ENCODE assay signal across 8 mouse cellular contexts in genomic region chr17:26041111-26041802, GRCm38 (mm10). TPM values are rescaled to one million over a fixed set of nuclear protein-coding genes. Genes with fewer than 3 reads are reported as not detected.
DNase-seq lines count a peak whose midpoint lies in the region; ATAC-seq and TF ChIP-seq lines count a peak whose summit lies in the region.
"Had no signal": no experiment of that assay in that cellular context is flagged by ENCODE, and none has a peak within 500 bp of the region (broad histone marks: within the 10 kb centered on the region; RNA-seq: fewer than 3 reads in every experiment).

No protein-coding gene starts in this region.

- WGBS in embryonic facial prominence, embryonic 14.5 days: 57% methylated on average over 9 of the region's 9 CpGs
- WGBS in intestine, embryonic 16.5 days: 40% methylated on average over 9 of the region's 9 CpGs
- WGBS in liver, embryonic 14.5 days (ENCODE audit: insufficient replicate concordance): 37% methylated on average over 9 of the region's 9 CpGs

- peaks cover 4% of the 10 kb centered on the region for H3K79me3 ChIP-seq in C2C12 (ENCODE audit: low read depth)

- H3K4me1 ChIP-seq in embryonic facial prominence, embryonic 14.5 days (ENCODE audit: control insufficient read depth, insufficient read depth, low read length): 0 out of 2 replicates have a peak, but pooled peaks cover 3% of the 10 kb centered on the region
- no peaks in the 10 kb centered on the region for H3K4me1 ChIP-seq in intestine, embryonic 16.5 days (ENCODE audit: control insufficient read depth, insufficient read depth, low read length)
- no peaks in the 10 kb centered on the region for H3K4me1 ChIP-seq in liver, embryonic 14.5 days (replicated peaks; ENCODE audit: control insufficient read depth in 2 of 2, insufficient read depth in 2 of 2, low read length in 1 of 2)
- H3K4me1 ChIP-seq: liver, embryonic 15.5 days had no signal

- peak; percentile 59; the same call in 1 of the 2 replicates for ATAC-seq in embryonic facial prominence, embryonic 14.5 days (ENCODE audit: low read depth)
- peak; percentile 65 for ATAC-seq in intestine, embryonic 16.5 days
- ATAC-seq in liver, embryonic 14.5 days (ENCODE audit: insufficient read depth): no peak

- H3K4me3 ChIP-seq in C2C12 (ENCODE audit: insufficient read depth, poor library complexity, severe bottlenecking): no peak overlapping the region
- H3K4me3 ChIP-seq in embryonic facial prominence, embryonic 14.5 days (ENCODE audit: low read depth, low read length): no peak overlapping the region
- H3K4me3 ChIP-seq in intestine, embryonic 16.5 days (ENCODE audit: low read length): no peak overlapping the region
- no peak overlapping the region for H3K4me3 ChIP-seq in liver, embryonic 14.5 days (ENCODE audit: insufficient read depth in 1 of 2, low read depth in 2 of 2, low read length in 2 of 2)
- H3K4me3 ChIP-seq: liver, embryonic 15.5 days had no signal

- no peak for TF ChIP-seq EP300 in liver, embryonic 14.5 days (IDR thresholded peaks at IDR 0.05; ENCODE audit: low read depth)

- DNase-seq in 416B (ENCODE audit: low read depth): peak; percentile 82
- peak; percentile 14 to 19 for DNase-seq in adrenal gland, postnatal 4 days (ENCODE audit: low spot score in 2 of 2)
- DNase-seq in embryonic facial prominence, embryonic 14.5 days (ENCODE audit: low spot score): peak; percentile 72
- peak; percentile 28 to 36 (median 32) for DNase-seq in liver, embryonic 14.5 days (ENCODE audit: low read depth in 3 of 3, low spot score in 3 of 3)
- peak; percentile 37 for DNase-seq in retina, postnatal 7 days (ENCODE audit: low read depth, low spot score)

- no peak overlapping the region for H3K4me2 ChIP-seq in embryonic facial prominence, embryonic 14.5 days (ENCODE audit: low read depth, low read length)
- H3K4me2 ChIP-seq in intestine, embryonic 16.5 days (ENCODE audit: low read depth, low read length): no peak overlapping the region
- no peak overlapping the region for H3K4me2 ChIP-seq in liver, embryonic 14.5 days (ENCODE audit: low read depth)
- H3K4me2 ChIP-seq: liver, embryonic 15.5 days had no signal

- H3ac ChIP-seq in C2C12 (ENCODE audit: control insufficient read depth, insufficient read length, low read depth): no peak overlapping the region

- H3K36me3 ChIP-seq in C2C12 (ENCODE audit: control insufficient read depth, insufficient read depth): no peaks in the 10 kb centered on the region
- peaks cover 3% of the 10 kb centered on the region; the same call in 1 of the 2 replicates for H3K36me3 ChIP-seq in embryonic facial prominence, embryonic 14.5 days (ENCODE audit: control insufficient read depth, insufficient read depth, low read length)
- H3K36me3 ChIP-seq in intestine, embryonic 16.5 days (ENCODE audit: control insufficient read depth, insufficient read depth, low read length): no peaks in the 10 kb centered on the region
- no peaks in the 10 kb centered on the region for H3K36me3 ChIP-seq in liver, embryonic 14.5 days (replicated peaks; ENCODE audit: control insufficient read depth, insufficient read depth, low read depth)
- H3K36me3 ChIP-seq: liver, embryonic 15.5 days had no signal

- no peak overlapping the region for H3K9ac ChIP-seq in embryonic facial prominence, embryonic 14.5 days (ENCODE audit: low read depth, low read length)
- H3K9ac ChIP-seq in intestine, embryonic 16.5 days (ENCODE audit: low read depth, low read length): no peak overlapping the region; the same call in 1 of the 2 replicates
- H3K9ac ChIP-seq in liver, embryonic 14.5 days (replicated peaks): no peak overlapping the region
- H3K9ac ChIP-seq: liver, embryonic 15.5 days had no signal

- H3K27ac ChIP-seq in embryonic facial prominence, embryonic 14.5 days (replicated peaks; ENCODE audit: low read depth, low read length): no peak overlapping the region
- H3K27ac ChIP-seq in intestine, embryonic 16.5 days (ENCODE audit: low read length): no peak overlapping the region
- no peak overlapping the region for H3K27ac ChIP-seq in liver, embryonic 14.5 days
- H3K27ac ChIP-seq: liver, embryonic 15.5 days had no signal

- peaks cover 35% of the 10 kb centered on the region for H3K79me2 ChIP-seq in C2C12 (ENCODE audit: control insufficient read depth, insufficient read depth)

- TF ChIP-seq CTCF in C2C12 (IDR thresholded peaks at IDR 0.05; ENCODE audit: control insufficient read depth, insufficient read depth, insufficient read length): peak; percentile 81
- TF ChIP-seq CTCF in liver, embryonic 14.5 days (IDR thresholded peaks at IDR 0.05; ENCODE audit: low read depth): peak; percentile 90

- no peaks in the 10 kb centered on the region for H3K9me3 ChIP-seq in embryonic facial prominence, embryonic 14.5 days (ENCODE audit: control insufficient read depth, low read length)
- H3K9me3 ChIP-seq in intestine, embryonic 16.5 days (ENCODE audit: control insufficient read depth, low read length): no peaks in the 10 kb centered on the region
- H3K9me3 ChIP-seq in liver, embryonic 14.5 days (ENCODE audit: control insufficient read depth, low read length): no peaks in the 10 kb centered on the region
- H3K9me3 ChIP-seq: liver, embryonic 15.5 days had no signal

- no peaks in the 10 kb centered on the region for H3K27me3 ChIP-seq in C2C12 (ENCODE audit: control insufficient read depth, insufficient read depth, insufficient read length)
- no peaks in the 10 kb centered on the region for H3K27me3 ChIP-seq in embryonic facial prominence, embryonic 14.5 days (replicated peaks; ENCODE audit: control insufficient read depth, insufficient read depth, low read length)
- H3K27me3 ChIP-seq in intestine, embryonic 16.5 days (replicated peaks; ENCODE audit: control insufficient read depth, insufficient read depth, low read length): no peaks in the 10 kb centered on the region
- no peaks in the 10 kb centered on the region; the same call in 1 of the 2 replicates for H3K27me3 ChIP-seq in liver, embryonic 14.5 days (ENCODE audit: control insufficient read depth, insufficient read depth, low read length)
- H3K27me3 ChIP-seq: liver, embryonic 15.5 days had no signal

TF ChIP-seq in C2C12, 6 proteins besides CTCF, POLR2A, EP300 and RAD21:
- TF ChIP-seq FOSL1 (IDR thresholded peaks at IDR 0.05; ENCODE audit: insufficient read depth, low read length, poor library complexity, severe bottlenecking) (no peak), MYOG (IDR thresholded peaks at IDR 0.05; ENCODE audit: control insufficient read depth, extremely low read depth, insufficient read length) (no peak), MAX (IDR thresholded peaks at IDR 0.05) (no peak), USF1 (IDR thresholded peaks at IDR 0.05; ENCODE audit: low read depth) (no peak), MYOD1 (IDR thresholded peaks at IDR 0.05; ENCODE audit: control insufficient read depth, insufficient read length, low read depth) (no peak), CEBPB (IDR thresholded peaks at IDR 0.05; ENCODE audit: low read depth) (no peak)

RNA-seq across cellular contexts. Expression of gene Rab11fip3, which starts 28.1 kb away (rescaled TPM):
- polyA plus RNA-seq in C2C12 (2012; fragmentation: generic; extraction: Trizol): 15.2 TPM
- total RNA-seq in adrenal gland, postnatal 4 days (2021): 10 to 100 TPM; 17.8 to 28.5 TPM
- 15.8 and 17.7 TPM in 2 replicates for polyA plus RNA-seq in embryonic facial prominence, embryonic 14.5 days (2014; fragmentation: Nextera tagmentation; extraction: Ambion mirVana)
- polyA plus RNA-seq in intestine, embryonic 16.5 days (2015; fragmentation: Nextera tagmentation; extraction: Ambion mirVana): 13.0 and 18.0 TPM in 2 replicates
- polyA plus RNA-seq in liver, embryonic 14.5 days (2012; rRNA removed): 2.1 and 2.3 TPM in 2 replicates
- polyA plus RNA-seq in liver, embryonic 14.5 days (2014; fragmentation: Nextera tagmentation; extraction: Ambion mirVana): 1.4 and 1.8 TPM in 2 replicates

RNA-seq across cellular contexts. Expression of gene Decr2, which starts 48.9 kb away (rescaled TPM):
- 3.9 TPM for polyA plus RNA-seq in C2C12 (2012; fragmentation: generic; extraction: Trizol)
- 10 to 100 TPM; 22.7 to 33.3 TPM for total RNA-seq in adrenal gland, postnatal 4 days (2021)
- 15.7 and 18.5 TPM in 2 replicates for polyA plus RNA-seq in embryonic facial prominence, embryonic 14.5 days (2014; fragmentation: Nextera tagmentation; extraction: Ambion mirVana)
- polyA plus RNA-seq in intestine, embryonic 16.5 days (2015; fragmentation: Nextera tagmentation; extraction: Ambion mirVana): 49.6 and 51.5 TPM in 2 replicates
- 6.2 and 6.8 TPM in 2 replicates for polyA plus RNA-seq in liver, embryonic 14.5 days (2012; rRNA removed)
- 5.5 and 6.5 TPM in 2 replicates for polyA plus RNA-seq in liver, embryonic 14.5 days (2014; fragmentation: Nextera tagmentation; extraction: Ambion mirVana)

RNA-seq across cellular contexts. Expression of gene Nme4, which starts 54.1 kb away (rescaled TPM):
- 34.0 TPM for polyA plus RNA-seq in C2C12 (2012; fragmentation: generic; extraction: Trizol)
- 10 to 100 TPM; 13.4 to 14.7 TPM for total RNA-seq in adrenal gland, postnatal 4 days (2021)
- polyA plus RNA-seq in embryonic facial prominence, embryonic 14.5 days (2014; fragmentation: Nextera tagmentation; extraction: Ambion mirVana): 77.2 and 92.4 TPM in 2 replicates
- polyA plus RNA-seq in intestine, embryonic 16.5 days (2015; fragmentation: Nextera tagmentation; extraction: Ambion mirVana): 92.1 and 97.1 TPM in 2 replicates
- 46.2 and 52.2 TPM in 2 replicates for polyA plus RNA-seq in liver, embryonic 14.5 days (2012; rRNA removed)
- polyA plus RNA-seq in liver, embryonic 14.5 days (2014; fragmentation: Nextera tagmentation; extraction: Ambion mirVana): 45.1 and 46.7 TPM in 2 replicates

RNA-seq across cellular contexts. Expression of gene Capn15, which starts 55.7 kb away (rescaled TPM):
- 10.6 TPM for polyA plus RNA-seq in C2C12 (2012; fragmentation: generic; extraction: Trizol)
- 10 to 100 TPM; 24.0 to 24.2 TPM for total RNA-seq in adrenal gland, postnatal 4 days (2021)
- 25.2 and 25.8 TPM in 2 replicates for polyA plus RNA-seq in embryonic facial prominence, embryonic 14.5 days (2014; fragmentation: Nextera tagmentation; extraction: Ambion mirVana)
- polyA plus RNA-seq in intestine, embryonic 16.5 days (2015; fragmentation: Nextera tagmentation; extraction: Ambion mirVana): 22.3 and 24.5 TPM in 2 replicates
- polyA plus RNA-seq in liver, embryonic 14.5 days (2012; rRNA removed): 7.7 and 9.0 TPM in 2 replicates
- polyA plus RNA-seq in liver, embryonic 14.5 days (2014; fragmentation: Nextera tagmentation; extraction: Ambion mirVana): 8.3 and 11.8 TPM in 2 replicates

Comparison
In these comparisons a context has a peak if more than half of its experiments do, and no peak if none do; other contexts are left out.
1. DNase-seq: peak in every context shown above with its lines; median percentile 82 in 416B; 72 in embryonic facial prominence, embryonic 14.5 days; 37 in retina, postnatal 7 days; 32 in liver, embryonic 14.5 days; 16 in adrenal gland, postnatal 4 days.